Mouse (Mus musculus): Measurements from ENCODE around the gene Fam193a. TPM values are rescaled to one million over a fixed set of nuclear protein-coding genes. Genes with fewer than 3 reads are reported as not detected.

Gene Fam193a
- polyA plus RNA-seq, 1 experiment: 33.9 TPM

DNA sequence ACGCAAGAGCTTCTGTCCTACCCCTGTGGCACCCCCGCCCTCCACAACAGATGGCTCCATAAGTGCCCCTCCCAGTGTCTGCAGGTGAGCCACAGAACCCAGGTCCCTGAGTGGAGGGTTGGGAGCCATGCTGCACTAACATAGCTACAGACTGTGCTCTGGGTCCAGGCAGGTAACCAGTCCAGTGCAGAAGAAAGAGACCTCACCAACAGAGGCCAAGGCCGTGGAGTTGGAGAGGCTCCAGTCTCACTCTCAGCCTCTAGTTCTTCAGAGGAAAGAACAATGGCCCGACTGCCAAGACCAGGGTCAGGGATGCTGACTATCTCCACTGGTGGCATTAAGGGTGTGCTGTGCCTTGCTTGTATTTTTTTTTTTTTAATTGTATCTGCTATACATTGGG, 91.6 kb downstream of the Fam193a start:
- DNase-seq (ENCODE audit: low read depth): no peak

DNA sequence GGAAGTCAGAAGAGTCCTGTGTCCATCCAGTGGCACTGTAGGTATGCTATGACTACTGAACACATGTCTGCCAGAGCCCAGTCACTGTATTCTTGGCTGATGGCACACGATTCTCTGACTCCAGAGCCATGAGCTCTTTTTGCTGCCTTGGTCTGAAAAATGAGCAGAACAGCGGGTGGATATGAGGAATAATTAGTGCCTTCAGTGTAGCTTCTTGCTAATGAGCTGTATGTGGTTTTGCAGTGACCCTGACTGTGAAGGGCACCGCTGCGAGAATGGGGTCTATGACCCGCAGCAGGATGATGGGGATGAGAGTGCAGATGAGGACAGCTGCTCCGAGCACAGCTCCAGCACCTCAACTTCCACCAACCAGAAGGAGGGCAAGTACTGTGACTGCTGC, 92.1 kb downstream of the Fam193a start:
- no peak for DNase-seq (ENCODE audit: low read depth)

DNA sequence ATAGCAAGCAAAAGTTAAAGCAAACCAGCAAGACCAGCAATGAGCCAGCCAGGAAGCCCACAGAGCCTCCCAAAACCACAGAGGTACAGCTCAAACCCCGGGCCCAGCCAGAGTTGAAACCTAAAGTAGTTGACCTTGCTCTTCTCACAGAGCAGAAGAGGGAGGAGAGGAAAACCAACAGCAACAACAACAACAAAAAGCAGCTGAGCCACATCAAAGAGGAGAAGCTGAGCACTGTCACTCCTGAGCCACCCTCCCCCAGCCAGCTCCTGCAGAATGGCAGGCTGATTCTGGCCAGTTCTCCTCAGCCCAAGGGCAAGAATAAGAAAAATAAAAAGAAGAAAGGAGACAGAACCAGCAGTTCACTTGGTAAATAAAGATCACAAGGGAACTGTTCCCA, 96.3 kb downstream of the Fam193a start:
- no peak for DNase-seq (ENCODE audit: low read depth)

DNA sequence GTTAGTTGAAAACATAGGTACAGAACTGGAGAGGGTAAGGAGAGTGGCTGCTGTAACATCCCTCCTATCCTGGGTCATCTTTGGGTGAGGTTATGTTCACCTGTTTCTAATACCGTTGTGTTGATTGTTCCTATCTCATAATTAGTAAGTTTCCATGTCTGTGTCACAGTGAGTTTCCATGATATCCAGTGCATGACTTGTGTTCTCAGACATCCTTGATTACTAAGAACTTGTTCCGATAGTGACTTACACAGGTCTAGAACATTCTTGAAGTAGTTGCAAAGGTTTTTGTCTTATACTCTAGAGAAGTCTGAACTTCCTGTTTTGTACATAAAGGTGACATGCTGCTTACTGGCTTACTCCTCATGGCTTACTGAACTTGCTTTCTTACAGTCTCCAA, 96.9 kb downstream of the Fam193a start:
- DNase-seq (ENCODE audit: low read depth): no peak

DNA sequence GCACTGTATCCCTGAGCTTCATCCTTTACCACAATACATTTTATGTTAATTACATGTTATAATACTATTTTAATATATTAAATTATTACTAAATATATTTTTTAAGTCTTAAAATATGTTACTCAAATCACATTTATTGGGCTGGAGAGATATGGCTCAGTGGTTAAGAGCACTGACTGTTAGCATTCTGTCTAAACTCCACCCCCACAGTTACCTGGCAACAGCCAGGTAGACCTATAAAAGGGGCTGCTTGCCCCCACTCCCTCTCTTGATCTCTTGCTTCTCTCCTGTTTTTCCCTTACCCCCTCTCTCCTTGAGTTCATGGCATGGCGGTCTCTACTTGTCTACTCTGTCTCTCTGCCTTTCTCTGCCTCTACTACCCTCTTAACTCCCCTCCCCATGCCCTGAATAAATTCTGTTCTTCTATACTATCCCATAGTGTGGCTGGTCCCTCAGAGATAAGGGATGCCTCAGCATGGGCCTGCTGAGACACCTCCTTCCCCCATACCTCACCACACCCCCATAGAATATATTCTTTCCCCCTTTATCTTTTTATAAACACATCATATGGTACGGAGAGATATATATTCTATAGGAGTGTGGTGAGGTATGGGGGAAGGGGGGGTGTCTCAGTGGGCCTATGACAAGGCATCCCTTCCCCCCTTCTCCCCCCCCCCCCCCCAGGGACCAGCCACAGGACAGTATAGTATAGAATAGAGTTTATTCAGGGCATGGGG, 98.5 kb downstream of the Fam193a start:
- no peak for DNase-seq (ENCODE audit: low read depth)

DNA sequence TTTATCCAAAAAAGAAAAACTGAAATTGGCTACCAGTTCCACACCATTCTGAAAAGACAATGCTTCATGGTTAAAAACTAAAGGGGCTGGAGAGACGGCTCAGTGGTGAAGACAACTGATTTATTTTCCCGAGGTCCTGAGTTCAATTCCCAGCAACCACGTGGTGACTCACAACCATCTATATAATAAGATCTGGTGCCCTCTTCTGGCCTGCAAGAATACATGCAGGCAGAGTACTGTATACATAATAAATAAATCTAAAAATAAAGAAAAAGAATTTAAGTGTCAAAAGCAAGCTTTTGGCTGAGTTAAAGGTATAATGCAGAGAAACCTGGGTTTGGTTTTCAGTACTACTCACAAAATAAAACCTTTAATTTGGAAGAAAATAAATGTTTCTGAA, 111.2 kb downstream of the Fam193a start:
- DNase-seq (ENCODE audit: low read depth): no peak

DNA sequence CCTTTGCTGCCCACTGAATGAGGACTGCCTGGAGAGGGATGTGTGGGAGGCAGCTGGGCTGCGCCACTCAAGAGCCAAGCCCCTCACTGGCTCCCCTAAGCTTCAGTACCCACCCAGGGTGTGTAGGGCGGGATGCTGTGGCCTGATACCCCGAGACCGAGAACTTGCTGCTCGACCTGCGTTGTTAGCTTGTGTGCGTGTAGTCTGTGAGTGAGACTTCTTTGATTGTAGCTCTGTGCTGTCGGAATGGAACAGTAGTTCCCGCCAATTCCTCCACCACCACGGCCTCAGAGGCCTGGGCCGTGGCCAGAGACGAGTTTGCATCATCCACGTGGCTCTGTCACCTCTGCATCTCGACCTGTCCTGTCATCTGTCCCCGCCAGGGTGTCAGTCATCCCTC, 116.0 kb downstream of the Fam193a start:
- DNase-seq (ENCODE audit: low read depth): no peak

DNA sequence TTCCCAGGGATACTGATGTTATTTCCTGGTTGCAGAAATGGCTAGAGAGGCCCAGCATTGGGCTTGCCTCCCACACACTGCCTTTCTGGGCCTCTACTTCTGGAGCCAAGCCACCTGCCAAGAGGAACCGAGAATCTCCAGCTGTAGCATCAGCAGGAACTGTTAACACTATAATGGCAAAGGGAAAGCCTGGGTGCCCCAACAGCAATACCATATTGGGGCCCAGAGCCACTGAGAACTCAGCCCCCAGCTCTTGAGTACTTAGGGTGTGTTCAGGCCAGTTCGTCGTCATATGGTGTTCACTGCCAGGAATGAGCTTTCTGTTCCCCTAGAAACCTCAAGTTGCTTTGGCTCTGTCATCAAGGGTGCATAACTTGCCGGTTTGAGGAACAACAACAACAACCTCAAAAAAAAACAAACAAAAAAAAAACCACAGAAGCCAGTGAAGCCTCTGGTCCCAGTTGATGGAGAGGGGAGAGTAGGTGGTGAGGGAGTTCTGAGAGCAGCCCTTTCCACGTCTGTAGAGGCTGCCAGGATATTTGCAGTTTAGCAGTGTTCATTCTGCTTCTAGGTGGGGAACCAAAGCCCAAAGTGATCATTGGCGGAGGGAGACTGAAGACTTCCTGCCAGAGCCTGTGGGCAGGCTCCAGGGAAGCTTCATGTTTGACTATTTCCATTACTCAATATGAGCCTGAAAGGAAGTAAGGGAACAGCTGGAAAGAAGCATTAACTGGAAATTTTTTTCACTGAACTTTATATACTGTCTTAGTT, 117.8 kb downstream of the Fam193a start:
- no peak for DNase-seq (ENCODE audit: low read depth)

DNA sequence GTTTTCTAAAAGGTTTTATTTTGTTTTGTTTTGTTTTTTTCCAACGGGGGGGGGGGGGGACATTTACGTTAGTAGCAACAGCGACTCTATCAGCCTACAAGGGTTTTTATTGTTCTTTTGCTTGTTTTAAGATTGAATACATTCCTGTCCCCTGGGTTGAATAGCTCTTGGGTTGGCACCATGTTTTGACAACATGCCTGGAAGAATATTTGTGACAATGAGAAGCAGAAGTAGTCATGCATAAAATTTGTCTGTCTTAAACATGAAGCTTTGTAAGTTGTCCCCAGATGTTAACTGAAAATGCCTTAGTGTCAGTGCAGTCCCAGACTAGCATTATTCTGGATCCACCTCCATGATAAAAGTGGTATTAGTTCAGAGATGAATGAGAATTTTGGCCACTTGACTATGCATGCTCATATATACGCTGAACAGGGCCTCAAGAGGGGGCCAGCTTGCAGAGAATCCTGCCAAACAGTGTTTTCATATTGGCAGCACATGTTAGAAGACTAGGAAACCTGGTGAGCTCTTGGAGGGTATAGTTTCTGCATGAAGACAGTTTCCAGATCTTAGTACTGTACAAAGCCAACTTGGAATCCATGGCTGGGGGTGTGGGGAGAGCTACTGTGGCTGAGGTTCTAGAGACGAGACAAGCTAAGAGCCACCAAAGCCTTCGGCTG, 119.1 kb downstream of the Fam193a start:
- no peak for DNase-seq (ENCODE audit: low read depth)

DNA sequence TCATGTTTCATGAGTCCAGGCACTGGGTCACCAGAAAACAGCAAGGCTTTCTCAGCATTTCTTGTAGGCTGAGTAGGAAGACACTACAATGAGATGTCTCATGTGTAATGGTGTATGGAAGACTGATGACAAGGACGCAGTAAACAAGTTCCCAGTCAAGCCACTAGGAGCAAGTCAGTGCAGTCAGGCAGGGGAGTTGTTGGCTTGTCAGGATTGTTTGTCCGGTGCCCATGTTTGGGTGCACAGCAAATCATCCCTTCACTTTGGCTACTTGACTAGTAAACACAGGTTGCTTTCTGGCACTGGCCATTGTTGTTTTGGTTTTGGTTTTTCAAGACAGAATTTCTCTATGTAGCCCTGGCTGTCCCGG, 119.7 kb downstream of the Fam193a start:
- DNase-seq (ENCODE audit: low read depth): no peak

DNA sequence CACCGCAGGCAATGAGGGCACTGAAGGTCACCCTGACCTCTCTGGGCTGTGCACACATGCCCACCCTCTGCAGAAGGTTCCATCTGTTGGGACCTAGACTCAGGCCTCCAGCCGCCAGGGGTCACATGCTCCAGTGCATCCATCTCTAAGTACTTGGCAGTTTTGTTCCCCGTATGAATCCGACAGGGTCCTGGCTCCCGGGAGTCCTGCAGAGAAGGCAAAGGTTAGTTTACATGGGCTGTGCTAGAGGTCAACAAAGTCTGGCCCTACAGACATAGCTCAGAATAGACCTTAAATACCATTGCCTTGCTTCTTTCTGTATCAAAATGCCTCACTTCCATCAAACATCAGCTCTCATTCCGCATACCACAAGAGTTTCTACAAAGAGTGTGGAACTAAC, 127.0 kb downstream of the Fam193a start:
- no peak for DNase-seq (ENCODE audit: low read depth)

DNA sequence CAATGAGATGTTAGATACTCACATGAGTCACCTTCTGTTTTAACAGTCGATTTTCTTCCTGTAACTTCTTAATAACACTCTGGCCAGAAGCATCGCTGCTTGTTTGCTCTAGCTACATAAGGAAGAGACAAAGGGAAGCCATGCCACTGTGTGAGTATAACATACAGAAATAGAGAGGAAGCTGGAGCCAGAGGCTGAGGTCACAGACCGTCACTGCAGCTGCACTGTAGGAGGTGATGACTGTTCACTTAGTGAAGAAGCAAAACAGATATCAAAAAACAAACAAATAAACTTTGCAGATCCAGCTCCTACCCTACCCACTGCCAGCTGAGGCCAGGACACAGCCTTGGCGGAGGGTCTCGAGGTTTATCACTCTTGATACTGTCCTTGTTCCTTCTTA, 131.2 kb downstream of the Fam193a start:
- DNase-seq (ENCODE audit: low read depth): no peak

DNA sequence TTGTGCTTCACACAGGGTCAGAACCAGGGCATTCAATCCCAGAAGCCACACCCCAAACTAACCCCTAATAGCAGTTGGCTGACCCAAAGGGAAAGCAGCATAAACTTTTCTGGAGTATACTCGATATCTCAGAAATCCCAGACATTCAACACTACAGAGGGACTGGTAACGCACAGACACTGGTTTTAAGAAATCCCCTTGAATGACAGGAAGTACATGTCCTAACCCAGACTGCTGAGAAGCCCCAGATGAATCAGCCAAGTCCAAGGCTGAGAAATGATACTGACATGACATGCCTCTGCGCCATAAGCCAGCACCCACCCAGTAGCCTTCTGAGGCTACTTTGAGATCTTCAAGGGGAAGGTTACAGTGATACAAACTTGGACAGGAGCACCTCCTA, 131.9 kb downstream of the Fam193a start:
- no peak for DNase-seq (ENCODE audit: low read depth)

DNA sequence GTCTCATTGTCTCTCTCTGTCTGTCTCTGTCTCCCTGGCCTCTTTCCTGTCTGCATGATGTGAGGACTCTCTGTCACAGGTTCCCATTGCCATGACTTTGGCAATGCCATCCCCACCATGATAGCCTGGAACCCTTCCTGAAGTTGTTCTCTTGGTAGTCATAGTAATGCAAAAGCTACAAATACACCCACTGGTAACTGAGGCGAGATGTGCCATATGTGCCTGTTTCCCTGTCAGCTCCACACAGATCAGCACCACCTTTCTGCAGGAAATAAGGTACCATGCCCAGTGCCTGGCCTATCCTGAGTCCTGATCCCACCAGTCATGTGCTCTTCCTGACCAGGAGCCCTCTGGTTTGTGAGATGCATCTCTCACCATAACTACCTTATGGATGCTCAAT, 132.7 kb downstream of the Fam193a start:
- DNase-seq (ENCODE audit: low read depth): no peak

DNA sequence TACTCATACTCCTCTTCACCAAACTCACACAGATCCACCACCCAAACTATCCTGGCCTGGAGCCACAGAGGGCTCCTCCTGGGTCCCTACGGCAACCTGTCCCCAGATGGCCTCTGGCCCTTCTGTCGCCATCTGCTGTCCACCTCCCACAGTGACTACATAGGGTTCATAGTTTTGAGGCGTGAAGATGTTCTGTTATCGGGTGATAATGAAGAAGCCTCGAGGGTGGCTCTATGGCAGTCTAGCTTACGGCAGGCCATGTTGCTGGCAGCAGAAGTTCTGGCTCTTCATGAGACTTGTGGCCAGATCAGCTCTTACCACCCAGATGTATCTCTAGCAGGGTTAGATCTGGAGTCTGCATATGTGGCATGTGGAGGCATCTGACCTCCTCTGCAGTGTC, 133.1 kb downstream of the Fam193a start:
- no peak for DNase-seq (ENCODE audit: low read depth)

DNA sequence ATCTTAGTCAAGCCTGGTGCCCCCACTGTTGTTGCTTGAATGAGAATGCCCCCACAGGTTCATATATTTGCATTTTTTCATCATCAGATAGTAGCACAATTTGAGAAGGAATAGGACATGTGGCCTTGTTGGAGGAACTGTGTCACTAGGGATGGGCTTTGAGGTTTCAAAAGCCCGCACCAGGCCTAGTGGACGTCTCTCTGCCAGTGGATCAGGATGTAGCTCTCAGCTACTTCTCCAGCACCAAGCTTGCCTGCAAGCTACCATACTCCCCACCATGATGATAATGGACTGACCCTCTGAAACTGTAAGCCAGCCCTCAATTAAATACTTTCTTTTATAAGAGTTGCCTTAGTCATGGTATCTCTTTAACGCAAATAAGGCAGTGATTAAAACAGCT, 142.8 kb downstream of the Fam193a start:
- no peak for DNase-seq (ENCODE audit: low read depth)

DNA sequence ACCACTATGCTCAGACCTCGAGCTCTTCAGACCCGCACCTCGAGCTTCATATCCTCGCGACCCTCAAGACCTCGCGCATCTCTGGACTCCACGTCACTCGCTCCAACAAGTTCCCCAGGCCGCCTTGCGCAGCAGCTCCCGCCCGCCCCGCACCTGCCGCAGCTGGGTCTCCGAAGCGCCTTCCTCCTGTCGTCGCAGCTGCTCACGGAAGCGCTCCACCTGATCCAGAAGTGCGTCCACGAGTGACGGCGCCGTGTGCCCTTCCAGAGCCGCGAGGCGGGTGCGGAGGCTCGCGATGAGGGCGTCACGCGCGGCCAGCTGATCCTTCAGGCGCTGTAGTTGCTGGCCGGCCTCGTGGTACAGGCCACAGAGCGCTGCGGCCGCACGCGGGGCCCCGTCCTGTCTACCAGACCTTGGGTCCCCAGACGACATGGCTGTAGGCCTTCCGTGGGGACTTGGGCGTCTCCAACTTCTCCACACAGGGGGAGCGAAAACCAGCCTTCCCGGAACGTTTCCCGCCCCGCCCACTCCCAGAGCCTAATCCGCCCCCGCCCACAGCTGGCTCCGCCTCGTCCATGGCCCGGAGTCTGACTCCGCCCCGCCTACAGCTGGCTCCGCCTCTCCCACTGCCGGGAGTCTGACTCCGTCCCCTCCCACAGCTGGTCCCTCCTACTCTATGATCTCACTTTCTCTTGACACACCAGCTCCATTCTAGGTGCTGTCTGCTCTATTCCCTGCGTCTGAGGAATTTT, 143.9 kb downstream of the Fam193a start, which contains the start of gene Tnip2:
Tnip2 (minus strand) TSS at position 526 of the 752 bp plus-strand sequence.
- DNase-seq (ENCODE audit: low read depth): peak; percentile 81

DNA sequence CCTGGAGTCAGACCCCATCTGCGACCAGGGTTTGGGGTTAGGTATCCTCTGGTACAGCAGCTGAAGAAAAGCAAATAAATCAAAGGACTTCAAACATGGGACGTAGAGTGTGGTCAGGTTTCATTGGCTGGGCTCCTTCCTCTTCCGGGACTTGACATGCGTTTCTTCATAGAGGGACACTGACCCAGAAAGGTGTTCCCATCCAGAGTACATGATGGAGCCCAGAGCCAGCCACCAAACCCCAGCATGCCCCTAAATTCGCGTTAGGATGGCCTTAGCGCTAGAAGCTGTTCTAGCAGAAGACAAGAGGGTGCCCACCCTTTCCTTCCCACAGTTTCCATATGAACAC, 144.5 kb downstream of the Fam193a start:
- DNase-seq (ENCODE audit: low read depth): no peak

DNA sequence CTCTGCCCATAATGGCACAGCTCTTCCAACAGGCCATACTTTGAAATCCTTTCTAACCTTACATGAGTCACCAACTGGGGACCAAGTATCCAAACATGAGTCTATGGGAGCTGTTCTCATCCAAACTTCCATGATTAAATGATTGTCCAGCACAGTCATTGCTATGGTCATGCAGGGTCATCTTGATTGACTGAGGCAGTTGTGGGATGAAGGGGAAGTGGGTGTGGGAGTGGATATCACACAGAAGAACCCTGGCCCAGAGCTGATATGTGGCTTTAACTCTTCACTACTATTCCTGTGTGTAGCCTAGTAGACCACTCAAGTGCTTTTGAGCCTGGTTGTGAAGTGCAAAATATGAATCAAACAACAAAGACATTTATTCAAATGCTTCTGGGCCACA, 145.4 kb downstream of the Fam193a start:
- no peak for DNase-seq (ENCODE audit: low read depth)

DNA sequence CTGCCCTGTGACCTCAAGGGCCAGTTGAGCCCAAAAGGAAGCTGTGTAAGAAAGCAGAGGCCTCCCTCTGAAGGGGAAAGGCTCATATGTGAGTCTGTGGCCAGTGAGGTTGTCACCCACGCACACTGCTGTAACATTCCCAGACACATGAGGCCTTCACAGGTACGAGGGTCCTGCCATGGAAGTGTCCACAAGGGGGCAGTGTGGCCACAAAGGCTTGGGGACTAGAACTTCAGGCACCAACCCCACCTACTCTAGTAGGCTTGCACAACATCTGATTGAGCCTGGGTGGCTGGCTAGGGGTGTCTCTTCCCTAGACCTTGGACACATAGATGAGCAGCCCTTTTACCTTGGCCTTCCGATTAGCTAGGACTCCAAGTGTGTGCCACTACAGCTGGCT, 148.2 kb downstream of the Fam193a start:
- no peak for DNase-seq (ENCODE audit: low read depth)

DNA sequence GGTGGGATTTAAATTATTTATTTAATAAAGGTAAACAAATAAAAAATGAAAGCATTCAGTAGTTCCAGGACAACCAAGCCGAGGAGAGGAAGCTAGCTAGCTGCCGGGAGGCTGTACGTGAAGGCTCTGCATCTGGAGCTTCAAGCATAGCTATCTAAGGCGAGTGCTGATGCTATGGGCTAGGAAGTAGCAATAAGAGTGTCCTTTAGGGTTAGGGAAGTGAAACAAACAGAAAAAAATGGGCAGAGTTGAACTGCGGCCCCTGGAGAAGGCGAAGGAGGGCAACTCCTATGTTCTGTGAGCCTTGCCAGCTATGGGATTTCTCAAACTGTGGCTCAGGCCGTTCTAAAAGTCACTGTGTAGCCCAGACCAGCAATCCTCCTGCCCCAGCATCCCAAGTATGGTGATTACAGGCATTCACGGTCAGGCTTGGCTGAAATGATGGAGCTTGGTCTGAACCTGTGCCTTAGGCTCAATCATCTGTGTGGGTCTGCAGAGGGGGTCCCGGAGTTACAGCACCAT, 149.7 kb downstream of the Fam193a start:
- no peak for DNase-seq (ENCODE audit: low read depth)
